Mouse (Mus musculus) Muller cell, postnatal 12 days (primary cell): ENCODE data around the gene Mfn2.

Experiments
- DNase-seq: peaks from one replicate; pipeline ENCODE4 v3.0.0-alpha.2; 2015; ENCODE audit errors: inconsistent ontology term

Gene Mfn2

DNA sequence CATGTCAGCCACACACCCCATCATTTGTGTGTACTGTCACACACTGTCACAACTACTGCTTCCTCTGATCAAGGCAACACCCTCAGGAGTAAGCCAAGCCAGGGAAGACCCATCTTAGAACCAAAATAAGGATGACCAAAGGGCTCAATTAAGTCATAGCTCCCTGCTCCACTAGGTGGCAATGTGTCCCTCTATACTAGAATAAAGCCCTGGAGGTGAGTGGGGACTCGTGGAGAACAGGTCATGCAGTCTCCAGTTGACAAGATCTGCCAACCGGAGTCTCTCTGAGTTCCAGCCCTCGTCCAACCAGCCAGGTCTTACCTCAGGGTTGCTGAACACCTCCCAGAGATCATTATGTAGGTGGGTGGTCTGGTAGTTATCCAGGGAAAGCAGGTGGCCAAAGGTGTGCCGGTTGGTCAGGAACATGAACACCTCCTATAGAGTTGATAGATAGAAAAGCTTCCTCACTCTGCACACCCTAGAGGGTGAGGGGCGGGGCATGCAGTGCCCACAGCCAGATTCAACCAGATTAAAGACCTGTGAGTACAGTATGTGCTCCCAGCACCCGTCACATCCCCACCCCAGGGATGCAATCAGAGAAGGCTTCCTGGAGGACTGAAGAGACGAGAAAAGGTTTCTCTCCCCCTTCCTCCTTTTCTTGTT, 14.1 kb upstream of the Mfn2 start:
- DNase-seq, result peak; percentile 36

DNA sequence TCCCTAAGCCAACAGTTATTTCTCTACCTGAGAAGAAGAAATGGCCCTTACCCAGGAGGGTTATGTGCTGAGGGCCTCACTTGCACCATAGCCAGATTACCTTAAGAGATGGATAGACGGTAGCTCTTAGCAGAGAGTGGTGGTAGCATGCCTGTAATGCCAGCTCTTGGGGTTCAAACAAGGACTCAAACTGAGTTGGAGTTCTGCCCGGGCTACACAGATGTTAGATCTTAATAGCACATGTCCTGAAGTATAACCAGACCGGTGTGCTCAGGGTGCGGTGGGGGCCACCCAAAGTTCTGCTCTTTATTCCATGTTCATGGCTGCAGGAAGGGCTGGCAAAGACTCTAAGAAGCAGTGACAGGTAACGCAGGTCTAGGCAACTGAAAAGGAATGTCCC, 5.0 kb upstream of the Mfn2 start:
- DNase-seq, result no peak

DNA sequence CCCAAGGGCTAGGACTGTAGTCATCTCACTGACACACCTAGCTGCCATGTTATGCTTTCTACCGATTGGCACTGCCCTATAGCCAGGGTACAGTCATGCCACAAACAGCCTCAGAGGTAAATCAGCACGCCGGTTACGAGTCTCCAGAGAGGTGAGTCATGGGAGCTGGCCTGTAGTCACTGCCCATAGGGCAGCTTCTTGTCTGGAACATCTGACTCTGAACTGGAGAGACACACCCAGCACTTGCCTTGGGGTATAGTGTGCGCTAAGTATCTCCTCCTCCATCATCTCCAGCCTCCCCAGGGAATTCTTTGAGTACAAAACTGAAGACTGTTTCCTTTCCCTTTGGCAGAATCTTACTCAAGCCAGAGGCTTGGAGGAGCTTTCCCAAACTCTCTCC, 1.7 kb upstream of the Mfn2 start:
- peak; percentile 43 for DNase-seq

DNA sequence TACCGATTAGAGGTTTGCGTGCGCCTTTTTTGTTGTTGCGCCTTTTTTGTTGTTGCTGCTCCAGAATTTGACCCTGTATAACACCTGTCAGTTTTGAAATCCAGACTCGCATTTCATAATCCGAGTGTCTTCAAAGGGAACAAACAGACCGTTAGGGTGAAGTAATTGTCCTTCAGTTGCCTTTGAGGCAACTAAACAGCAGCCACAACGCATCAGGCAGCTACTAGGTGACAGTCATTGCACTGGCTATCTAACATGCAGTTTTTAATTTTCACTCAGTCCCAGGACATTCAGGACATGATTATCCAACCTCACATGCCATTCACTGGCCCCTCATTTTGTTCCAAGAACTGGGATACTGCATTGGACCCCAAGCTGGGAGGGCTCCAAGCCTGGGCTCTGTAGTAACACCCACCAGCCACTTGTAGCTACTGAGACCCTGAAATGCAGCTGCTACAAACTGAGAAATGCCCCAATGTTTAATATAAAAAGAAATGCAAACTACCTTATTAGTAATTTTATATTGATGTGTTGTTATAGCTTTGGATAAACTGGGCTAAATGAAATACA, 671 bp upstream of the Mfn2 start:
- DNase-seq, result no peak

DNA sequence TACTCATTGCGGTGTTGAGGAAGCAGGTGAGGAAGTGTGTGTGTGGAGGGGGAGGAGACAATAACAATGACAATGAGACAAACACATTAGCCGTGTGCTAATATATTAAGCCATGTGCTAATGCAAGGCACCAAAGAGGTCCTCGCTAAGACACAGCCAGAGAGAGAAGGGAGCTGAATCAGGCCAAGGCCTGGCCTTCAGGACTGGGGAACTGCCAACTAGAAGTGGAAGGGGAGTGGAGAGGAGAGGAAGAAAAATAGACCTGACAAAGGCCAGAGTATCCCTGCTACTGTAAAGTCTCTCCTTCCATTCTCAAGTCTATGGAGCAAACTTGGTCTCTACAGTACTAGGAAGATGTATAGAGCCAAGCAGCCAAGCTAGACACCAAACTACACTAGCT, 903 bp downstream of the Mfn2 start:
- DNase-seq, result no peak

DNA sequence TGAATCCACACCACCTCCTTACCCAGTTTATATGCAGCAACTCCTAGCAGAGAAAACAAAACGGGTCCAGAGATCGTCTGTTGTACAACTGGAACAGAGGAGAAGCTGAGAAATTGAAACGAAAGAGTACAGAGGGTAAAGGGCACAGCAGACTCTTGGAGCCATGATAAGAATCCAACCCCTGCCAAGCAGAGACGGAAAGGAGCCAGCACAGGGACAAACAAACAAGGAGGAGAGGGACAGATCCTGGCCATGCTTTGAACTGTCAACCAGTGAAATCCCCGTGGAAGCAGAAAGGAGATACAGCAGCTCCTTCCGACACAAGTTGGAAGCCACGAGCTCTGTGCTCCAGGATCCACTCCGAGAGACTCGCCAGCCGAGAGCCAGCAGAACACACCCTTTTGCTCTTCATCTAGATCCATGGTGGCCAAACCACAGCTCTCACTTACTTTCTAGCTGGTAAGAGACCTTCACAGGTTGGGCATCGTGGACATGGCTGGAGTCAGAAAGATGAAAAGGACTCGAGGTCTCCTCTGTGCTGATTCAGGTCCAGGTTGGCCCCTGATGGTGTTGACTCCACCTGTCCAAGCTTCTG, 1.5 kb downstream of the Mfn2 start:
- no peak for DNase-seq

DNA sequence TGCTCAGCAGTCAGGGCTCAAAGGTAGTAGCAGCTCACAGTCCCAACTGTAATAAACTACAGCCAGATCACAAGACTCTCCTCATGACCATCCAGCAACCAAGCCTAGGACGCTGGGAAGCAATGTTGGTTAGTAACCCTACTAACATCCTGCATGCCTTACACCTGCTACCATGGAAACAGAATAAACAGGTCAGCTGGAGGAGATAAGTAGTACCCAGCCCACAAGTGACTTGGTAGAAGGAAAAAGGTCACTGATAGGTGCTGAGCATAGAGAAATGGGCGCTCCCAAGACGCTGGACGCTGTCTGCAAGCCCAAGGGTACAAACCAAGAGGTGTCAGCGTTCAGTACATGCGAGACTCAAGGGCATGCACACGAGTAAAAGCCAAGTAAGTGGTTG, 4.1 kb downstream of the Mfn2 start:
- DNase-seq, result no peak

DNA sequence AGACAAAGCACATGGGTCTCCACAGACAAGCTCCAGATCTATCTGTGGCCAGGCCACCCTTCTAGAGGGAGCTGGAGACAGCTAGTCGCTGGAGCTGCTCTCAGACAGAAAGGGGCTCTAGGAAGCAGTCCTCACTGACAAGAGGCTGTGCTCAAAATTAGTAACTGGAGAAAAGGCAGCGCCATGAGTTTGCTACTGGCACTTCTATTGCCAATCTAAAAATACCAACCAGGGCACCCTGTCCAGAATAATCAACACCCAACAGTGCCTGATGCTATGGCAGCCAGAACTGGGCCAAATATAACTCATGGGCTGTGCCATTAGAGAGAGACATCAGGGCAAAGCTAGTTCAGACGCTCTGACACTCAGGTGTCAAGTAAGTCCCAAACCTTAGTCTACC, 7.2 kb downstream of the Mfn2 start:
- no peak for DNase-seq

DNA sequence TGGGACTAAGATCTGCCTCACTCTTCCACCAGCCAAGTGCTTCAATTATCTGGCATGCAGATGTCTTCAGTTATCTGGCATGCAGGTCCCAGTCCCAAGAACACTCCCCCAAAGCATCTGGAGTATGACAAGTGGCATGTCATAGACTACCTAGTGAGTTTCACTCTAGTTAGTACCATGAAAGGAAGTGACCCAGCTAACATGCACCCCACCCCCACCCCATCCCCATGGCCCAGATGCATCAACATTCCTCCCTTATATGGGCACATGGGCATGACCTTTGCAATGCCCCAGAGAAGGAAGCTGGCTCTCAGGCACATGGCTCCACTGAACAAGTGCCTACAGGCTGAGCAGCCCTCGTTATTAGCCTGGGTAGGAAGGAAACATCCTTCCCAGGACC, 8.1 kb downstream of the Mfn2 start:
- DNase-seq, result peak; percentile 37

DNA sequence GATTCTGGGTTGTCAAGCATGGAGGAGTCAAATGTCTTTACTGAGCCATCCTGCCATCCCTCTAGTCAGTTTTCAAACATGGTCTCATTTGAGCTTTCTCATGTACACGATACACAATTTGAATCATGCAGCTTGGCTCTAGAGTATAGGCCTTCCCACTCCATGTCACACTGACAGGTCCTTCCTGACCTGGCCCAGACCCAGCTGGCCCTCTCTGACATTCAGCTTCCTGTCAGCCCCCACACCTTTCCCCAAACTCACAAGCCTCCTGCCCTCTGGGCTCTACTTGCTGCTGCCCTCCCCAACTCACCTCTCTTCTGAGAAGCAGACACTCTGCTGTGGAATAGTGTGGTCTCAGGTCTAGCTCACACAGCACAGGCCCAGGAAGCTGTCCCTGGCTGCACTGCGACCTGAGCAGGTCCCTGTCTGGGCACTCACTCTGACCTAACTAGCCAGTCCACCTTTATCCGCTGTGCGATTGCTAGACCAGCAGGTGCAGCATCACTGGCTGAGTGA, 8.6 kb downstream of the Mfn2 start:
- no peak for DNase-seq

DNA sequence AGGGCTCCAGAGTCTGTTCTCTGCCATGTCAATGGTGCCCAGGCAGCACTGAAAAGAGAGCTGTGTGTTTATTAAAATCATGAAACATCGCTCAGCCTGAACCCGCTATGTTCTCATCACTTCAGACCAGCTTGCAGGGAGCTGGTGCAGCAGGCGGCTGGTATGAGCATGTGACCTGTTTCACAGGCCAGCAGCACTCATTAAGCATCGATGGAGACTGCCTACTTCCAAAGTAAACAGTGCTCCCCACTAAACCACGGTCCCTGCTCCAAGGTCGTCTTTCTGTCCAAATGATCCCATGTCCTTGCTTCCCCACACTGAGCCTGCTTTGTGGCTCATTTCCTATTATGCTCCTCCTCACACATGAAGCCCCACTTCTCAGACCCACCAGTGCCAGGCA, 14.2 kb downstream of the Mfn2 start:
- DNase-seq, result no peak

DNA sequence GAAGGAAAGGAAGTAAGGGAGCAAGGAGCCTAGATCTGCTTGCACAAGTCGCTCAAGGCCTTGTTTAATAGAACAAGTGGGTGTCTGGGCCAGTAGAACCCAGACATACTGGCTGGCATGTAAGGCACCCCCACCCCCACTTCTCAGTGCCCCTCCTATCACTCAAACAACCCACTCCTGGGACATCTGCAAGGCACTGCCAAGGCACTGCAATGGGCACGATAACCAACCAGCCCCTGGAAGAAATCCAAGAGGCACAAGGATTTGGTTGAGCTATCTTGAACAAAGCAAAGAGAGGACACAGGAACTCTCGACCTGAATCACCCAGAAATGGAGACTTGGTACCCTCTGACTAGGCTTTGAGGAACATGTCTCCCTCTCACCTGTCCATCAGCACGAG, 16.3 kb downstream of the Mfn2 start:
- DNase-seq, result no peak

DNA sequence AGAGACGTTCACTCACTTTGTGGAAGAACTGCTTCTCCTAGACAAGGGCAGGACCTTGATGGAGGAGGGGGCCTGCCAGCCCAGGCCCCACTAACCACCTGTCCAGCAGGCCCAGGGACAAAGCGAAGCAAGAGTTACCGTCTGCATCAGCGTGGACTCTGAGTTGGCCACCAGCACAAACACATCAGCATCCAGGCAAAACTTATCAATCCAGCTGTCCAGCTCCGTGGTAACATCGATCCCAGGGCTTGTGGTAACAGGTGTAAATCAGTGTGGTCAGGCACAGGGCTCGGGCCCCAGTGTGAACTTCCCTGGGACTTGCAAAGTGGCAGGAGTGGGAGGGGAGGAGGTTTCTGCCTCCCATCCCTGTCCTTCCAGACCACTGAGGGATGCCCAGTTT, 17.2 kb downstream of the Mfn2 start:
- DNase-seq, result no peak

DNA sequence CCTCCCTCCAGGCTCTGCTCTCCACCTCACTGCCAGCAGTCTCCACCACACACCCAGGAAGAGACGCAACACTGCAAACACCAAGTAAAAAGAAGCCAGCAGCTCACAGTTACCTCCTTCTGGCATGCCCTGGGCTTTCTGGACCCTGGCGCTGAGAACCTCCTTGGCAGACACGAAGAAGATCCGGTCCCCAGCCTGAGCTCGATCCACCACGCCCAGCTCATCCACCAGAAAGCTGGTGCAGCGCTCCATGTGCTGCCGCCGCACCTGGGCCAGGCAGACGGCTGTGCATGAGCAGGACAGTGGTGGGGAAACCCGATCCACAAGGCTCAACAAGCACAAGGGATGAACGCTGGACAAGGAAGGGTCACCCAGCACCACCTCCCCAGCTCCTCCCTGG, 18.3 kb downstream of the Mfn2 start:
- DNase-seq, result no peak

DNA sequence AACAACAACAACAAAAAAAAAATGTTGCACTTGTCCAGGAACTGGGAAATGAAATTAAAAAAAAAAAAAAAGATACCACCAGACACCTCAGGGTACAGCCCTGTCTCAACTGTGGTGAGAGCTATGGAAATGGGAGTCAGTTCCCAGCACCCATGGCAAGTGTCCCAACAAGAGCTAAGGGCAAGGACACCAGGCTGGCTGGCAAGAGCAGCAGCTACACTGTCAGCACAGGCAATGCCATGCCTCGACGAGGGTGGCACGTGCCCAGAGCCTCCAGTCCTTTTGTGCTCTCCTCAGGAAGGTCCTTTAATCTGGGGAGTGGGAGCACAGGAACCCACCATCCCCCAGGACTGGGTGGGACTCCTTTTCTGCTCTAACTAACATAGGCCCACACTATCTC, 20.4 kb downstream of the Mfn2 start:
- no peak for DNase-seq

DNA sequence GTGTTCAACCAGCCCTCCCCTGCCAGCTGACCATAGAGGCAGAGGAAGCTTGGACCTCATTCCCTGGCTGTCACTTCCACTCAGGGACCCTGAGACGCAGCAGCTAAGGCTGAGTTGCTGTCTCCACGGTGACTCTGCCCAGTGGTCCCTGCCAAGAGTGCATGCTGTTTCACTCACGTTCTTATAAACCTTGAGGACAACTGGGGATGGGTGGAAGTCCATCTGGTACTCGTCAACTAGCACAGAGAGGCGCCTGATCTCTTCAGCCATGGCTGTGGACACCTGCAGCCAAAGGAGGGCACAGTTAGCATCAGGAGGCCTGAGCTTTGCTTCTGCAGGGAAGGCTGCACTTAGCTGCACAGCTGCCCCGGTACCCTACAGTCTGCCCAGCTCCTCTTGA, 21.5 kb downstream of the Mfn2 start:
- no peak for DNase-seq

DNA sequence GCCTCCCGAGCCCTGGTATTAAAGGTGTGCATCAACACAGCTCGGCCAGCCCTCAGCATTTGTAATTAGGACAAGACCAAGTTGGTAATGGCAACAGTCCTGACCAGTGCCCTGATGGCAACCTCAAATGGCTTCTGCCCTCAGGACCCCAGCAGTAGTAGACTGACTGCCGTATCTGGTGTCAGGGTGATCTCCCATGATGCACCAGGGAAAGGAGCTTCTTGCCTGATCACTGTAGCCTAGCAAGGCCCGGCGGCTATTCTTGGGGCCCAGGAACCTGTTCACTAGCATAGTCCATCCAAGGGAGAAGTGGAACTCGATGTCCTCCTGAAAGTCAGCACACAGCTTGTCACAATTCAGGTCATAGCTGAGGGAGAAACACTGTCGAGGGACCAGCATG, 22.7 kb downstream of the Mfn2 start:
- no peak for DNase-seq

DNA sequence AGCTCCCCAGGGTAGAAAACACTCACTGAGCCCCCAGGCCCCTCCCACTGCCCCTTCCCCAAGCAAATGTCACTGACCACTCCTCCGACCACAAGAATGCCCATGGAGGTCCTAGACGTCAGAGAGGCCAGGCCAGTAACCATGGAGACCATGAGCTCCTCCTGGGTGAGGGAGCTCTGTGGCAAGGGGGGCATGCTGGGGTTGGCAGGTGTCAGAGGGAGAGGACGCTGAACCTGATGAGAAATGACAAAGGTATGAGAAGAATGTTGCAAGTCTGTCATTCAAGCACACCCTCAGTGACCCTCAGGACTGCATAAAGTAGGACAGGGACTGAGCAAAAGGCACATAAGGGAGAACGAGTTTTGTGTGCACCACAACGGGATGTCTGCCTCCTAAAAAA, 24.6 kb downstream of the Mfn2 start:
- peak; percentile 90 for DNase-seq

DNA sequence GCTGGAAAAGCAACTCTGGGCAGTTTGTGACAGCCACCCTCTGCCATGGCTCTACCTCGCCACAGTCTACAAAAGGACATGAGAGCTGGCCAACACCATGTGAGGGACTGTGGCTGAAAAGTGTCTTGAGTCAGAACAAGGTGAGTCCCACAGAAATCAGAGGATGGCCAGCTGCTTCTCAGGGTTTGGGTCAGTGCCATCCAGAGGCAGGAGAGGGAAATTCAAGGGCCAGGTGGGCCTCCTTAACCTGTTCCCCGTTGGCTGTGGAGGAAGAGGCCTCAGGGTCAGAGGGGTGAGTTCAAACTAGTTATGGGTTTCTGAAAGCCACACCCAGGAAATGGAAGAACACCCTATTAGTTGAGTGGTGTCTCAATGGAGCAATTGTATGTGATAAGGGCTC, 25.0 kb downstream of the Mfn2 start:
- DNase-seq, result no peak

DNA sequence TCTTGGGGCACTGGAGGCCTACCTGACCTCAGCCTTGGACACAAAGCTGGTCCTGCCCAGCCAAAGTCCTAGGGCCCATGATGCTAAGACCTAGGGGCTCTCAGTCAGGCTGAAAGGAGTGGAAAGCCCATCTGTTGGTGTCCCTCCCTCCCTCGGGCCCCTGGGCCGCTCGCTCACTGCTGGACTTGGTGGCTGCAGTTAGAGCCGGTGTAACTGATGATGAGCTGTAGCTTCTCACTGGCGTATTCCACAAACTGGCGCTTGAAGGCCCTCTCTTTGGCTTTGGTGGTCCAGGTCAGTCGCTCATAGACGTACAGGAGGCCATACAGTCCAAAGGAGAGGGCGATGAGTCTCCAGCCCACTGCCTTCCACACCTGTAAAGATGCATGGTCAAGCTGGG, 26.0 kb downstream of the Mfn2 start:
- DNase-seq, result no peak

DNA sequence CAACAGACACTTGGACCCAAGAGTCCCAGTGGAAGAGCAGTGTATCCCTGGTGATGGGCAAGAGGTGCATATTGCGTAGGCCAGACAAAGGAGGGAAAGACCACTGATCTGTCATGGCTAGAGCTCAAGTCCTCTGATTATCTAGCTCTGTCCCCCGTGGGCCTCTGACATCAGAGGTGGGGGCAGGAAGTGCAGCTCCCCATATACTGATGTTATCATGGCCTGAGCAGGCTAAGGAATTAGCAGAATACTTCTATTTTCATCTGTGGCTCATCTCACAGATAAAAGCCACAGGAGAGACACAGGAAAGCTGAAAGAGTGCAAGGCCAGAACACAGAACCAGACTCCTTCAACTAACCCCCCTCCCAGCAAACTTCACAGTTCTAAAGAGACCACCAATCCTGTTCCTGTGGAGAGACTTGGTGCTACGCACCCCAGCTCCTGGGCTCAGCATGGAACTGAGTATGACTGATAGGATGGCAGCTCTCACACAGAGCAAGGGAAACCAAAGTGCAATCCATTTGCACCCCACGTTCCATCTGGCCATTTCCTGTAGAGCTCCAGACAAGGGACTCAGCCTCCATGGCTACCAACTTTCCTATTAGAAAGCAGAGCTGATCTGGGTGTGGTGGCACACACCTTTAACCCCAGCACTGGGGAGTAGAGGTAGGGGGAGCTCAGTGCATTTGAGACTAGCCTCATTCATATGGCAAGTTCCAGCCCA, 28.5 kb downstream of the Mfn2 start:
- no peak for DNase-seq

DNA sequence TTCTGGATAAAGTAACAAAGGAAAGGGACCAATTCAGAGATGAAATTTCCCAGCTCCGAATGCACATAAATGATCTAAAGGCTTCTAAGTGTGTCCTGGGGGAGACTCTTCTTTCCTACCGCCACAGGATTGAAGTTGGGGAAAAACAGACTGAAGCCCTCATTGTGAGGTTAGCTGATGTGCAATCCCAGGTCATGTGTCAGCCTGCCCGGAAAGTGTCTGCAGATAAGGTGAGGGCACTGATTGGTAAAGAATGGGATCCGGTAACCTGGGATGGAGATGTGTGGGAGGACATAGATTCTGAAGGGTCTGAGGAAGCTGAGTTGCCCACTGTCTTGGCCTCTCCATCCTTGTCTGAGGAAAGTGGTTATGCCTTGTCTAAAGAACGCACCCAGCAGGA, 35.3 kb downstream of the Mfn2 start:
- DNase-seq, result no peak
